Mouse (Mus musculus) heart, adult 9 months (tissue): ENCODE measurements around the gene Gvin1.
"Not testable (repeated sequence)": the region's sequence is repeated elsewhere in the genome, so short reads cannot be mapped to it uniquely, and the experiment has no call there.

Source experiments
- DNase-seq, 2 experiments: peaks; one replicate each; pipeline ENCODE4 v3.0.0; 2022; ENCODE audit warnings: low spot score in 2 of 2

The Gvin1 gene

GRCm38 (mm10) chr7:106215177-106215576 is at the start of gene Gvin1:
Gvin1 (minus strand) TSS chr7:106215326.
- DNase-seq, result peak; percentile 67 to 77

GRCm38 (mm10) chr7:106251844-106252517 is 36.9 kb upstream of the Gvin1 start:
- no peak for DNase-seq

GRCm38 (mm10) chr7:106248922-106249321 is 33.8 kb upstream of the Gvin1 start:
- DNase-seq, result no peak

- no peak for DNase-seq
Measured at GRCm38 (mm10) chr7:106248245-106248644, 33.1 kb upstream of the Gvin1 start.

GRCm38 (mm10) chr7:106245601-106246000 is 30.5 kb upstream of the Gvin1 start:
- no peak for DNase-seq

- not testable (repeated sequence) for DNase-seq
Measured at GRCm38 (mm10) chr7:106240484-106241275, 25.6 kb upstream of the Gvin1 start.

- no peak for DNase-seq
Measured at GRCm38 (mm10) chr7:106237192-106237465, 22.0 kb upstream of the Gvin1 start.

- DNase-seq, result peak; percentile 55 to 74
Measured at GRCm38 (mm10) chr7:106236327-106237191, 21.4 kb upstream of the Gvin1 start.

- DNase-seq, result no peak
Measured at GRCm38 (mm10) chr7:106235596-106235995, 20.5 kb upstream of the Gvin1 start.

- DNase-seq, result not testable (repeated sequence)
Measured at GRCm38 (mm10) chr7:106215910-106216309, 784 bp upstream of the Gvin1 start.

- DNase-seq, result not testable (repeated sequence)
Measured at GRCm38 (mm10) chr7:106213770-106214169, 1.4 kb downstream of the Gvin1 start.

GRCm38 (mm10) chr7:106206630-106207029 is 8.5 kb downstream of the Gvin1 start:
- DNase-seq, result peak in 1 of 2 experiments; percentile 0

- DNase-seq, result not testable (repeated sequence)
Measured at GRCm38 (mm10) chr7:106177065-106177464, 38.1 kb downstream of the Gvin1 start.

GRCm38 (mm10) chr7:106145013-106145754 is 69.9 kb downstream of the Gvin1 start:
- not testable (repeated sequence) for DNase-seq

GRCm38 (mm10) chr7:106141128-106141895 is 73.8 kb downstream of the Gvin1 start:
- DNase-seq, result not testable (repeated sequence)

GRCm38 (mm10) chr7:106117090-106117948 is 97.8 kb downstream of the Gvin1 start:
- not testable (repeated sequence) for DNase-seq
